Comparison of ENCODE assay signal across 8 mouse cellular contexts in the genomic region with DNA sequence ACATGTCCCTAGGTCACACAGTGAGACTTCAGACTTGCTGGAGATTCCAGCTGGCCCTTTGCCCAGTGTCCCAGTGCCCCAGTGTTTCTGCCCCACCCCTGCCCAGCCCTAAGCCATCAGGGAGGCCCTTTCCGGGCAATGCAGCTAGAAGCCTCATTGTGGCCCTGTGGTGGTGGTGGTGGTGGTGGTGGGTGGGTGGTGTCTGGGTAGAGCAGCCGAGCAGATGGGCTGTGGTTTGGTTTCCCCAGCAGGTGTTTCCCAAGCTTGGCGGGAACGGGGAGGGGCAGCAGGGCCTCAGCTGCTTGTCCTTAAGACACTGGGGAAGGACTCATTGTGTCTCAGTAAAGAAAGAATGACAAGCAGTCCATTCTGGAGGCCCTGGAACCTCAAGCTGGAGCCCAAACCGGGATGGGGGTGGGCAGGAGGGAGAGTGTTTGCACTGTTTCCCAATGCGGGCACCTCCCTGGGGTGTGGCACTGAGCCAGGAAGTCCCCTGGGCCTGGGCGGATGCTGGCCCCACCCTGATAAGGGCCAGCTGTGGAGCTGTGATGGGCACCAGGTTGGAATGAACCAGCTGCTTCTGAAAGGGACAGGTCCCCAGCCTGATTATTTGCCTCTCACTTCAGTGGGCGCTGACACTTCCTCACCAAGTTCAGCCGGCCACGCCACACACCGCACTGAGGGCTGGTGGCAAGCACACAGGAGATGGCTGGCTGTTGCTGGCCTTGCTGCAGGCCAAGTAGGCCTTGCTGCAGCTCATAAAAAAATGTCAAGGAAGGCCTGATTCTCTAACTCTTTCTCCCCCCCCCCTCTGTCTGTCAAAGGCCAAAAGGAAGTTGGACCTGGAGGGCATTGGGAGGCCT. TPM values are rescaled to one million over a fixed set of nuclear protein-coding genes. Genes with fewer than 3 reads are reported as not detected.
DNase-seq lines count a peak whose midpoint lies in the region; ATAC-seq and TF ChIP-seq lines count a peak whose summit lies in the region.

No protein-coding gene starts in this region.

- 70% methylated on average over 11 of the region's 11 CpGs for WGBS in forebrain, embryonic 11.5 days
- WGBS in hindbrain, embryonic 13.5 days: 38% methylated on average over 11 of the region's 11 CpGs
- WGBS in liver, embryonic 15.5 days (ENCODE audit: insufficient replicate concordance): 11% methylated on average over 11 of the region's 11 CpGs
- 9% methylated on average over 11 of the region's 11 CpGs for WGBS in small intestine, adult 2 months

- no peaks in the 10 kb centered on the region for H3K36me3 ChIP-seq in forebrain, embryonic 11.5 days (ENCODE audit: control insufficient read depth, insufficient read depth, low read length)
- no peaks in the 10 kb centered on the region for H3K36me3 ChIP-seq in hindbrain, embryonic 13.5 days
- H3K36me3 ChIP-seq in liver, embryonic 15.5 days (replicated peaks): peaks cover 80% of the 10 kb centered on the region
- H3K36me3 ChIP-seq in small intestine, adult 2 months (ENCODE audit: control insufficient read depth, insufficient read depth, low read length): 0 out of 2 replicates have a peak, but pooled peaks cover 1% of the 10 kb centered on the region

- H3K27ac ChIP-seq in forebrain, embryonic 11.5 days (ENCODE audit: low read depth, low read length): peak overlapping the region; percentile 26
- peak overlapping the region; percentile 62 for H3K27ac ChIP-seq in hindbrain, embryonic 13.5 days
- peak overlapping the region; percentile 99 for H3K27ac ChIP-seq in liver, embryonic 15.5 days (replicated peaks)
- peak overlapping the region; percentile 83 for H3K27ac ChIP-seq in small intestine, adult 2 months (ENCODE audit: insufficient read depth, low read depth, low read length)

- peaks cover 11% of the 10 kb centered on the region for H3K4me1 ChIP-seq in forebrain, embryonic 11.5 days (replicated peaks; ENCODE audit: control insufficient read depth, insufficient read depth, low read length)
- peaks cover 57% of the 10 kb centered on the region for H3K4me1 ChIP-seq in hindbrain, embryonic 13.5 days (replicated peaks)
- peaks cover 95% of the 10 kb centered on the region for H3K4me1 ChIP-seq in liver, embryonic 15.5 days (replicated peaks)
- H3K4me1 ChIP-seq in small intestine, adult 2 months (ENCODE audit: control insufficient read depth, insufficient read depth, insufficient read length, low read length): peaks cover 54% of the 10 kb centered on the region

- no peak for TF ChIP-seq CTCF in small intestine, adult 2 months (IDR thresholded peaks at IDR 0.05; ENCODE audit: extremely low read depth, insufficient read length, insufficient replicate concordance, low read depth, low read length)

- H3K9me3 ChIP-seq in forebrain, embryonic 11.5 days (ENCODE audit: control insufficient read depth, low read length): no peaks in the 10 kb centered on the region
- no peaks in the 10 kb centered on the region for H3K9me3 ChIP-seq in hindbrain, embryonic 13.5 days
- no peaks in the 10 kb centered on the region for H3K9me3 ChIP-seq in liver, embryonic 15.5 days (replicated peaks)

- DNase-seq in 3T3-L1 (ENCODE audit: low read depth, low spot score) (peak; percentile 49), MEL-GATA-1-ER (ENCODE audit: extremely low read depth, low read depth) (peak; percentile 91)
- peak; percentile 61 for DNase-seq in forebrain, embryonic 11.5 days (ENCODE audit: low spot score)
- DNase-seq in layer of hippocampus, postnatal 36 days: no peak
- DNase-seq in right cerebral cortex, adult 18-20 months: no peak

- no peak overlapping the region; the same call in 1 of the 2 replicates for H3K9ac ChIP-seq in forebrain, embryonic 11.5 days (ENCODE audit: low read length)
- peak overlapping the region; percentile 11 for H3K9ac ChIP-seq in hindbrain, embryonic 13.5 days
- peak overlapping the region; percentile 98 for H3K9ac ChIP-seq in liver, embryonic 15.5 days

- 0 out of 2 replicates have a peak, but pooled peaks have one; percentile 3 for TF ChIP-seq POLR2A in small intestine, adult 2 months (IDR thresholded peaks at IDR 0.05; ENCODE audit: low read depth, low read length)

- no peak overlapping the region for H3K4me3 ChIP-seq in forebrain, embryonic 11.5 days (ENCODE audit: low read depth, low read length)
- H3K4me3 ChIP-seq in hindbrain, embryonic 13.5 days: no peak overlapping the region
- peak overlapping the region; percentile 93 for H3K4me3 ChIP-seq in liver, embryonic 15.5 days (replicated peaks)
- peak overlapping the region; percentile 3 for H3K4me3 ChIP-seq in small intestine, adult 2 months (ENCODE audit: low read depth, low read length)

- peak; percentile 45; the same call in 1 of the 2 replicates for ATAC-seq in forebrain, embryonic 11.5 days (replicated peaks; ENCODE audit: low FRiP score)
- no peak for ATAC-seq in hindbrain, embryonic 13.5 days (ENCODE audit: low FRiP score)
- peak; percentile 82 for ATAC-seq in liver, embryonic 15.5 days (ENCODE audit: insufficient read depth)

- H3K27me3 ChIP-seq in forebrain, embryonic 11.5 days (ENCODE audit: control insufficient read depth, insufficient read depth, low read length): no peaks in the 10 kb centered on the region
- peaks cover 12% of the 10 kb centered on the region for H3K27me3 ChIP-seq in hindbrain, embryonic 13.5 days
- no peaks in the 10 kb centered on the region for H3K27me3 ChIP-seq in liver, embryonic 15.5 days
- H3K27me3 ChIP-seq in small intestine, adult 2 months (ENCODE audit: control insufficient read depth, insufficient read depth, low read length): no peaks in the 10 kb centered on the region

- no peak overlapping the region for H3K4me2 ChIP-seq in forebrain, embryonic 11.5 days (ENCODE audit: low read depth, low read length, severe bottlenecking)
- no peak overlapping the region for H3K4me2 ChIP-seq in hindbrain, embryonic 13.5 days
- H3K4me2 ChIP-seq in liver, embryonic 15.5 days: peak overlapping the region; percentile 85

RNA-seq across cellular contexts. Expression of gene E2f2, which starts 5.6 kb away (rescaled TPM):
- polyA plus RNA-seq in forebrain, embryonic 11.5 days (2014; fragmentation: Nextera tagmentation; extraction: Ambion mirVana): 9.4 and 10.2 TPM in 2 replicates
- polyA plus RNA-seq in hindbrain, embryonic 13.5 days (2015; fragmentation: Nextera tagmentation; extraction: Ambion mirVana): 2.7 and 3.2 TPM in 2 replicates
- polyA plus RNA-seq in liver, embryonic 15.5 days (2015; fragmentation: Nextera tagmentation; extraction: Ambion mirVana): 85.3 and 95.6 TPM in 2 replicates
- polyA plus RNA-seq in small intestine, adult 2 months (2012; rRNA removed): 7.5 and 11.5 TPM in 2 replicates
- under 1 TPM; 0.63 to 0.72 TPM for total RNA-seq in layer of hippocampus, postnatal 36 days (2021)

RNA-seq across cellular contexts. Expression of gene Asap3, which starts 28.3 kb away (rescaled TPM):
- 4.1 and 4.3 TPM in 2 replicates for polyA plus RNA-seq in forebrain, embryonic 11.5 days (2014; fragmentation: Nextera tagmentation; extraction: Ambion mirVana)
- polyA plus RNA-seq in hindbrain, embryonic 13.5 days (2015; fragmentation: Nextera tagmentation; extraction: Ambion mirVana): 5.8 and 6.3 TPM in 2 replicates
- polyA plus RNA-seq in liver, embryonic 15.5 days (2015; fragmentation: Nextera tagmentation; extraction: Ambion mirVana): 2.5 and 3.0 TPM in 2 replicates
- polyA plus RNA-seq in small intestine, adult 2 months (2012; rRNA removed): 1.3 and 2.0 TPM in 2 replicates
- 1 to 10 TPM; 3.1 to 3.2 TPM for total RNA-seq in layer of hippocampus, postnatal 36 days (2021)

RNA-seq across cellular contexts. Expression of gene Id3, which starts 34.5 kb away (rescaled TPM):
- polyA plus RNA-seq in forebrain, embryonic 11.5 days (2014; fragmentation: Nextera tagmentation; extraction: Ambion mirVana): 351 and 380 TPM in 2 replicates
- polyA plus RNA-seq in hindbrain, embryonic 13.5 days (2015; fragmentation: Nextera tagmentation; extraction: Ambion mirVana): 234 and 269 TPM in 2 replicates
- polyA plus RNA-seq in liver, embryonic 15.5 days (2015; fragmentation: Nextera tagmentation; extraction: Ambion mirVana): 41.3 and 42.6 TPM in 2 replicates
- 262 and 519 TPM in 2 replicates for polyA plus RNA-seq in small intestine, adult 2 months (2012; rRNA removed)
- total RNA-seq in layer of hippocampus, postnatal 36 days (2021): 10 to 100 TPM; 35.4 to 42.4 TPM

Comparison
In these comparisons a context has a peak if more than half of its experiments do, and no peak if none do; other contexts are left out.
1. DNase-seq: peak in 3T3-L1 (single experiment), MEL-GATA-1-ER (single experiment) and forebrain, embryonic 11.5 days (single experiment); none in layer of hippocampus, postnatal 36 days (0 of 2) and right cerebral cortex, adult 18-20 months (single experiment).
2. H3K27ac ChIP-seq: peak in every context shown above with its lines; median percentile 99 in liver, embryonic 15.5 days; 83 in small intestine, adult 2 months; 62 in hindbrain, embryonic 13.5 days; 26 in forebrain, embryonic 11.5 days.
3. H3K4me3 ChIP-seq: peak in liver, embryonic 15.5 days (single experiment) and small intestine, adult 2 months (single experiment); none in forebrain, embryonic 11.5 days (single experiment) and hindbrain, embryonic 13.5 days (single experiment).